Mouse (Mus musculus) embryonic facial prominence, embryonic 12.5 days (tissue): ENCODE data around the gene Prkch. TPM values are rescaled to one million over a fixed set of nuclear protein-coding genes. Genes with fewer than 3 reads are reported as not detected.

ENCODE experiments used
- ATAC-seq: fragments of 200-750 bp; cut with Nextera tagmentation; 2 replicates; pipeline ENCODE4 v1.8.0; 2017; ENCODE audit not compliant: insufficient number of reproducible peaks, insufficient read depth, low FRiP score, low TSS enrichment
- H3K27ac ChIP-seq: fragments of 300-500 bp; sonication (generic); 2 replicates; pipeline ENCODE4 v1.5.1; 2016; ENCODE audit warnings: mild to moderate bottlenecking
- H3K27me3 ChIP-seq: fragments of 300-500 bp; sonication (generic); 2 replicates; pipeline ENCODE4 v1.6.1; 2016; ENCODE audit warnings: mild to moderate bottlenecking, moderate library complexity
- H3K36me3 ChIP-seq: fragments of 300-500 bp; sonication (generic); 2 replicates; pipeline ENCODE4 v1.6.1; 2016; ENCODE audit warnings: mild to moderate bottlenecking
- H3K4me1 ChIP-seq: fragments of 300-500 bp; sonication (generic); 2 replicates; pipeline ENCODE4 v1.6.1; 2016
- H3K4me2 ChIP-seq: fragments of 300-500 bp; sonication (generic); replicated peaks from 2 replicates; pipeline ENCODE4 v1.6.1; 2016; ENCODE audit warnings: mild to moderate bottlenecking, moderate library complexity
- H3K4me3 ChIP-seq: fragments of 300-500 bp; sonication (generic); 2 replicates; pipeline ENCODE4 v1.5.1; 2016; ENCODE audit warnings: mild to moderate bottlenecking
- H3K9ac ChIP-seq: fragments of 300-500 bp; sonication (generic); 2 replicates; pipeline ENCODE4 v1.6.1; 2016; ENCODE audit warnings: mild to moderate bottlenecking, moderate library complexity
- H3K9me3 ChIP-seq: fragments of 300-500 bp; sonication (generic); 2 replicates; pipeline ENCODE4 v1.6.1; 2016; ENCODE audit warnings: mild to moderate bottlenecking, moderate library complexity
- WGBS: fragments of 180-500 bp; shearing (Covaris S2); methylation state at CpG from one replicate; pipeline ENCODE4 v1.1.7; 2016; 5-methylcytosine and 5-hydroxymethylcytosine counted together
- polyA plus RNA-seq: library from polyadenylated mRNA; unstranded; fragments of >200 nt; fragmentation: Nextera tagmentation; extraction: Ambion mirVana; gene quantifications from 2 replicates; pipeline ENCODE4 v1.2.1, GENCODE M21; 2016

The Prkch gene
- polyA plus RNA-seq, 1 experiment from 2014 or later = 13.9 TPM

GRCm38 (mm10) chr12:73617652-73618051, 33.1 kb downstream of the Prkch start:
- Histone ChIP-seq H3K9ac (no peak overlapping the region), H3K27me3 (no peaks in the 10 kb centered on the region), H3K4me3 (no peak overlapping the region), H3K36me3 (no peaks in the 10 kb centered on the region), H3K4me1 (peaks cover 3% of the 10 kb centered on the region; the same call in 1 of the 2 replicates), H3K27ac (no peak overlapping the region), H3K9me3 (0 out of 2 replicates have a peak, but pooled peaks cover 4% of the 10 kb centered on the region), H3K4me2 (no peak overlapping the region)
- 41% methylated on average over 10 of the region's 10 CpGs for WGBS
- no peak for ATAC-seq

- no peaks in the 10 kb centered on the region for H3K36me3 ChIP-seq
- whole genome bisulfite sequencing = 90% methylated on average over 6 of the region's 6 CpGs
- no peak overlapping the region for H3K4me2 ChIP-seq
- H3K27ac ChIP-seq = no peak overlapping the region
- no peak overlapping the region for H3K9ac ChIP-seq
- ATAC-seq = no peak
- 0 out of 2 replicates have a peak, but pooled peaks cover 2% of the 10 kb centered on the region for H3K4me1 ChIP-seq
- H3K27me3 ChIP-seq = no peaks in the 10 kb centered on the region
- H3K4me3 ChIP-seq = no peak overlapping the region
- no peaks in the 10 kb centered on the region for H3K9me3 ChIP-seq
Observed at GRCm38 (mm10) chr12:73625277-73626032, 40.9 kb downstream of the Prkch start.

- 92% methylated on average over 14 of the region's 14 CpGs for WGBS
- Histone ChIP-seq H3K27ac (no peak overlapping the region), H3K36me3 (no peaks in the 10 kb centered on the region), H3K4me1 (peaks cover 16% of the 10 kb centered on the region), H3K9ac (no peak overlapping the region), H3K9me3 (no peaks in the 10 kb centered on the region), H3K4me2 (no peak overlapping the region), H3K4me3 (no peak overlapping the region), H3K27me3 (no peaks in the 10 kb centered on the region)
- ATAC-seq = no peak
Observed at GRCm38 (mm10) chr12:73627902-73628301, 43.3 kb downstream of the Prkch start.

GRCm38 (mm10) chr12:73630596-73630995, 46.0 kb downstream of the Prkch start:
- WGBS = 35% methylated on average over 11 of the region's 11 CpGs

GRCm38 (mm10) chr12:73631148-73631547, 46.6 kb downstream of the Prkch start:
- 48% methylated on average over 11 of the region's 11 CpGs for WGBS
- H3K4me3 ChIP-seq = no peak overlapping the region
- no peaks in the 10 kb centered on the region for H3K9me3 ChIP-seq
- no peaks in the 10 kb centered on the region for H3K27me3 ChIP-seq
- peaks cover 21% of the 10 kb centered on the region for H3K4me1 ChIP-seq
- ATAC-seq = no peak
- H3K27ac ChIP-seq = no peak overlapping the region
- no peaks in the 10 kb centered on the region for H3K36me3 ChIP-seq
- H3K4me2 ChIP-seq = no peak overlapping the region
- no peak overlapping the region for H3K9ac ChIP-seq

More at GRCm38 (mm10) chr12:73630596-73630995, 46.0 kb downstream of the Prkch start:
- Histone ChIP-seq H3K4me2 (no peak overlapping the region), H3K9me3 (no peaks in the 10 kb centered on the region), H3K4me1 (peaks cover 21% of the 10 kb centered on the region), H3K27ac (no peak overlapping the region), H3K27me3 (no peaks in the 10 kb centered on the region), H3K4me3 (no peak overlapping the region), H3K9ac (no peak overlapping the region), H3K36me3 (no peaks in the 10 kb centered on the region)
- ATAC-seq = no peak

GRCm38 (mm10) chr12:73632671-73633244, 48.2 kb downstream of the Prkch start:
- no peak for ATAC-seq

GRCm38 (mm10) chr12:73633707-73634106, 49.1 kb downstream of the Prkch start:
- Histone ChIP-seq H3K4me3 (no peak overlapping the region), H3K9ac (no peak overlapping the region), H3K36me3 (no peaks in the 10 kb centered on the region), H3K4me1 (peaks cover 21% of the 10 kb centered on the region), H3K27me3 (no peaks in the 10 kb centered on the region), H3K9me3 (no peaks in the 10 kb centered on the region), H3K27ac (no peak overlapping the region), H3K4me2 (no peak overlapping the region)
- WGBS = 90% methylated on average over 4 of the region's 4 CpGs
- no peak for ATAC-seq

More at GRCm38 (mm10) chr12:73632671-73633244, 48.2 kb downstream of the Prkch start:
- H3K27ac ChIP-seq = no peak overlapping the region
- H3K4me1 ChIP-seq = peaks cover 21% of the 10 kb centered on the region
- H3K9me3 ChIP-seq = no peaks in the 10 kb centered on the region
- no peak overlapping the region for H3K4me3 ChIP-seq
- H3K36me3 ChIP-seq = no peaks in the 10 kb centered on the region
- WGBS = 13% methylated on average over 8 of the region's 8 CpGs
- H3K9ac ChIP-seq = no peak overlapping the region
- H3K27me3 ChIP-seq = no peaks in the 10 kb centered on the region
- no peak overlapping the region for H3K4me2 ChIP-seq

- 79% methylated on average over 2 of the region's 2 CpGs for WGBS
- H3K27ac ChIP-seq = no peak overlapping the region
- no peak overlapping the region for H3K4me3 ChIP-seq
- no peak overlapping the region for H3K4me2 ChIP-seq
- ATAC-seq = no peak
- H3K36me3 ChIP-seq = no peaks in the 10 kb centered on the region
- H3K9ac ChIP-seq = no peak overlapping the region
- no peaks in the 10 kb centered on the region for H3K27me3 ChIP-seq
- no peaks in the 10 kb centered on the region for H3K9me3 ChIP-seq
- H3K4me1 ChIP-seq = no peaks in the 10 kb centered on the region
Observed at GRCm38 (mm10) chr12:73639571-73639970, 55.0 kb downstream of the Prkch start.

- H3K27me3 ChIP-seq = no peaks in the 10 kb centered on the region
- ATAC-seq = no peak
- no peak overlapping the region for H3K4me3 ChIP-seq
- H3K9me3 ChIP-seq = no peaks in the 10 kb centered on the region
- no peak overlapping the region for H3K9ac ChIP-seq
- no peaks in the 10 kb centered on the region for H3K36me3 ChIP-seq
- WGBS = 68% methylated on average over 13 of the region's 13 CpGs
- H3K4me2 ChIP-seq = no peak overlapping the region
- no peaks in the 10 kb centered on the region for H3K4me1 ChIP-seq
- no peak overlapping the region for H3K27ac ChIP-seq
Observed at GRCm38 (mm10) chr12:73641183-73641582, 56.6 kb downstream of the Prkch start.

GRCm38 (mm10) chr12:73645216-73645615, 60.6 kb downstream of the Prkch start:
- H3K9ac ChIP-seq = no peak overlapping the region
- H3K36me3 ChIP-seq = no peaks in the 10 kb centered on the region
- WGBS = 88% methylated on average over 6 of the region's 6 CpGs
- H3K4me3 ChIP-seq = no peak overlapping the region
- ATAC-seq = no peak
- no peaks in the 10 kb centered on the region for H3K4me1 ChIP-seq
- H3K27me3 ChIP-seq = no peaks in the 10 kb centered on the region
- H3K27ac ChIP-seq = no peak overlapping the region
- H3K4me2 ChIP-seq = no peak overlapping the region
- H3K9me3 ChIP-seq = no peaks in the 10 kb centered on the region

GRCm38 (mm10) chr12:73647686-73648085, 63.1 kb downstream of the Prkch start:
- ATAC-seq = no peak
- WGBS = 77% methylated on average over 2 of the region's 2 CpGs

GRCm38 (mm10) chr12:73656568-73657204, 72.1 kb downstream of the Prkch start:
- H3K4me3 ChIP-seq = no peak overlapping the region
- H3K4me2 ChIP-seq = no peak overlapping the region
- no peaks in the 10 kb centered on the region for H3K36me3 ChIP-seq
- no peaks in the 10 kb centered on the region for H3K4me1 ChIP-seq
- H3K27ac ChIP-seq = no peak overlapping the region
- no peaks in the 10 kb centered on the region for H3K27me3 ChIP-seq
- no peaks in the 10 kb centered on the region for H3K9me3 ChIP-seq
- no peak overlapping the region for H3K9ac ChIP-seq
- 78% methylated on average over 18 of the region's 18 CpGs for WGBS
- ATAC-seq = no peak

More at GRCm38 (mm10) chr12:73647686-73648085, 63.1 kb downstream of the Prkch start:
- Histone ChIP-seq H3K4me3 (no peak overlapping the region), H3K36me3 (no peaks in the 10 kb centered on the region), H3K9me3 (no peaks in the 10 kb centered on the region), H3K27me3 (no peaks in the 10 kb centered on the region), H3K4me2 (no peak overlapping the region), H3K27ac (no peak overlapping the region), H3K9ac (no peak overlapping the region), H3K4me1 (no peaks in the 10 kb centered on the region)
